Mouse (Mus musculus) heart, postnatal 0 days (tissue): ENCODE measurements at regions not wholly inside any gene's neighbourhood (a gene's known extent, or its start where the extent isn't known, plus 50 kb on each side); places are given as distances from the start of the nearest gene placed in this dataset.

Experiments
- CTCF ChIP-seq: IDR thresholded peaks from 2 replicates; pipeline ENCODE4 v1.5.1; 2016; ENCODE audit warnings: antibody characterized with exemption, control low read depth, low read depth
- EP300 ChIP-seq: IDR thresholded peaks from 2 replicates; pipeline ENCODE4 v1.6.1; 2016; ENCODE audit warnings: antibody characterized with exemption, low read depth

DNA sequence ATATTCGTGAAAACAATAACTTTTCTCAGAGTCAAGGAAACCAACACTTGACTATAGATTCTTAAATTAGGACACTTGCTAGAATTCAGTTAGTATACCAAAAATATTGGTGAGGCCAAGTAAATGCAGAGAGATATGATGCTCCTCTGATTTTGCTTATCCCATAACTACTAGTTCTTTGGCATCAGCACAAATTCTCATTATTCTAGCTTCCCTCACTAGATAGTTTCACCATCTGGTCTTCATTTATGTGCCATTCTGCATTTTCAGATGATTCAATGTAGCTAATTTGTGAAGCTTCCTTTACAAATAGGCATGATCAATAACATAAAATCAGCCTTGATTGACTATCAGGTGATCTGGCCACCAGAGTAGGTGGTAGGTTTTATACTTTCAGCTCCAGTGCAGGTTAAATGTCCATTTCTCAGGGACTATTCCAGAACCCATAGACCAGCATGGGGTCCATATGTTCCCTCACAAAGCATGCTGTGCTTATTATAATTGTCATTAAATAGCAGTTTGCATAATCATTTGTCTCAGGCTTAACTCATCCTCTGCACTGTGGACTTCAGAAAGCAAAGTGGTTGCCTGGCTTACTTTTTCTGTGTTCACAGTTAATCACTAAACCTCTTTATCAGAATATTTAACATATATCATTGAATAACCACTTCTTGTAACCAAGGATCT, 722.6 kb downstream of the Pla2g4a start:
- no peak for TF ChIP-seq CTCF
- TF ChIP-seq EP300: no peak
